Mouse (Mus musculus) left cerebral cortex, adult 18-20 months (tissue): ENCODE measurements around the gene Nup133. TPM values are rescaled to one million over a fixed set of nuclear protein-coding genes. Genes with fewer than 3 reads are reported as not detected.
"Not testable (repeated sequence)": the region's sequence is repeated elsewhere in the genome, so short reads cannot be mapped to it uniquely, and the experiment has no call there.

ENCODE experiments used
- DNase-seq, 2 experiments: peaks; one replicate each; pipeline ENCODE4 v3.0.0; 2021 to 2022; ENCODE audit warnings: low spot score in 2 of 2, mixed read lengths in 1 of 2
- long read RNA-seq, 2 experiments: library from polyadenylated mRNA; stranded (forward); transcript quantifications; one replicate each; pipeline ENCODE4 v2.0.0; 2021
- total RNA-seq, 2 experiments: library from RNA; stranded (reverse); gene quantifications; 2 replicates each; pipeline ENCODE4 v1.2.3; 2021

Nup133 gene
- 10 to 100 TPM; 21.7 to 23.5 TPM for total RNA-seq
- long read RNA-seq, experiment 1, full-length matches to known transcripts = 18 of 27 reads
- long read RNA-seq, experiment 1, partial matches to known transcripts = 3 of 27 reads
- long read RNA-seq, experiment 1, other reads (novel, unspliced or antisense) = 6 of 27 reads
- long read RNA-seq, experiment 2, full-length matches to known transcripts = 14 of 20 reads
- long read RNA-seq, experiment 2, partial matches to known transcripts = 2 of 20 reads
- long read RNA-seq, experiment 2, other reads (novel, unspliced or antisense) = 4 of 20 reads

- DNase-seq = peak; percentile 99 to 100
These were observed at the start of gene Nup133 for GRCm38 (mm10) chr8:123948942-123949685. TSS of gene Nup133 (minus strand) at chr8:123949265.

DNA sequence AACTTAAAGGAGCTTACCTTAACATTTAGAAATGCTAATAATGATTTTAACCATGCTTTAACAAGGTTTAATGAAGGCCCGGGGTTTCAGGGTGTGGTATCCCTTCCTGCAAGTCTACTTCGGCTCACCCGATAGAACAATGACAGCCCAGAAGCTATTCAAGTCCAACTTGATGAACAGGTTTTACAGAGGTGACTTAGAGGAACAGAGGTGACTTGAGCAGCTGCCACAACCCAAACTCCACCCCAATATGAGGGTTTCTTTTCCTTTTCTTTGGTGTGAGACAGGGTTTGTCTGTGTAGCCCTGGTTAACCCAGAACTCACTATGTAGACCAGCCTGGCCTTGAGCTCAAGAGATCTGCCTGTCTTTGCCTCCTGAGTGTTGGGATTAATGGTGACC is 44.9 kb upstream of the Nup133 start:
- DNase-seq = no peak

DNA sequence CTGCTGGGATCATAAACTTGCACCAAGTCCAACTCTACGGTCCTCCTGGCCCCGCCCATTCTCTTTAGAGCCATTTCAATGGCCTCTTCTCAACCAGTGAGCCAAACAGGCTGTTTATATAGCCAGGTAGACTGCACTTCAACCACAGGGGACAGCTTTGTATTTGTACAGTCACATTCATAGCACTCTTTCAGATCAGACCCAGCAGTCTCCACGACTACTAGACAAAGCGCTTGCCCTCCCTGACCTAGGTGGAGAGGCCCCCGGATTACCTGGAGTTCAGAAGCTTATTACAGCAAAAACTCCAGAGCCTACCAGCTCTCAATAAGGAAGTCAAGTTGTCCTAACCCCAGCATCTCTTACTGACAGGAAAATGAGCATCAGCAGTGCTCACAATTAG is 44.5 kb upstream of the Nup133 start:
- no peak for DNase-seq

DNA sequence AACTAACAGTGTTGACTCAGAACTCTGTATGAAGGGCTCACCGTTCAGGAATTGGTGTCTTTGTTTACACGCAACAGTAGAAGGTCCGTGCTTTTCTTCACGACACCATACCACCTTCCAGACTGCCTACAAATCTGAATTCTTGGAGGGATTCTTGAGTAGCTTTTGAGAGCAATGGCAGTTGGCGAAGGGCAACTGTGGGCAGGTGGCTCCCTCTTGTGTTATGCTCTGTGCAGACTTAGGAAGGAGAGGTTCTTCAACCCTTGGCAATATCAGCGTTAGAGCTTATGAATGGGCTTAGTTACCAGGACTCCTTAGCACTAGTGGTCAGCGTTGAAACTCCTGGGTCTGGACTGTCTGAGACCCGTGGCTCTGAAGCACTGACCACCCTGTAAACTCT is 43.5 kb upstream of the Nup133 start:
- no peak for DNase-seq

DNA sequence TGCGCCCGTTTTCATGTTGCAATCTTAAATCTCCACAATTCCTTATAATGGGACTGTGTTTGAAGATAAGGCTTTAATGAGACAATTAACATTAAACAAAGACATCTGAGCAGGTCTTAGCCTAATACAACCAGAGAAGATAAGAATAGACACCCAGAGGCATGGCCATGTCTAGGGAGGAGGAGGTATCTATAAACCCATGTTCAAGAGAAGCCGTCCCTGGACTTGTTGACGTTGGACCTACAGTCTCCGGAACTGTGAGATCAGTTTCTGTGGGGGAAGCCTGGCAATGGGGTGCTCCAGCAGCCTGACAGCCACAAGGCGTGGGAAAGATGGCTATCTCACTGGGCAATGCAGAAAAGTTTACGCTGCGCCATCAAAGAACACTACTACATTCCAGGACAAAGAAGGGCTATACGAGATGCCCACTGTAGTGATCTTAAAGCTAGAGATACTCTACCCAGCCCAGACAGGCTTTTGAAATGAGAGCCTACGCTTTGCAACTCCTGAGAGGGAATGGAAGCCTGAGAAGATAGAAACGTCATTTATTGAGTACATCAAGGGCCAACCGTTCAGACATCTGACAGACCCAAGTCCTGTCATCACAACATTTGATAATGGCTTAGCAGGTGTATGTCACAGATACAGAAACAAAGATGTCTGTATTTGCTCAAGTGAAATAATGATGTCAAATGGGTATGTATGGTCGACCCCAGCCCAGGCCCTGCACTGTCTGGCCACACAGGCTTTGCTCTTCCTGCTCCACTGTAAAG is 41.4 kb upstream of the Nup133 start:
- no peak for DNase-seq

DNA sequence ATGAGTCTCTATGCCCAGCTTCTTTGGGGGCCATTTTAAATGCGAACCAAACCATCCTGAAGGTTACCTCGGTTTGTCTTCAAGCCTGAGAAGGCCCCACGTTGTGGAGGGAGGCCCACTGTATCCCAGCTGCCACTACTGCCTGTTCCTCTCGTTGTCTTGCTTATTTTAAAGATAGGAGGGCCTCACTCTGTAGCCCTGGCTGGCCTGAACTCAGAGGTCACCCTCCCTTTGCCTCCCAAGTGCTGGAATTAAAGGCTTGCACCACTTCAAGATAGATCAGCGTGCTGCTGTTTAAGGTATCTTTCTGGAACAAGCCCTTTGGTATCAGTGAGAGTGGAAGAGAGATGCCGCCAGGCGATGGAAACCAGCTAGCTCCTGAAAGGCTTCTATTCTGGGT is 40.1 kb upstream of the Nup133 start:
- DNase-seq = no peak

DNA sequence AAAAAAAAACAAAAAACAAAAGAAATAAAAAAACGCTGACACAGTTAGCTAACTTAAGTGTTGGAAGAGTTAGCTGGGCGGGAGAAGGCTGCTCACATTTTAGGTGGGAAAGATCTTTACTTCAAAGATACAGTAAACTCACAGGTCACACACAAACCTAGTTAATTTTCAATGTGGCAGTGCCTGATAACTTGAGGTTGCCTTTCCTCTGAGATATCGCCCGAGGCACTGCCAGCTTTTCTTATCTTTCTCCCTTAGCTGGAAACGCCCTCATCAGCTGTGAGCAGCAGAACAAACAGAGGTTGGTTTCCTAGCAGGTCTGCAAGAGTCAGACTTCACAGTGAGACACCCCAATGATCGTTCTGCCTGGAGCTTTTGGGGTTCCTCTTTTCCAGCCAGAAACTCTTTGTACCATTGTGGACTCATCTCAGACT is 39.6 kb upstream of the Nup133 start:
- no peak for DNase-seq

GRCm38 (mm10) chr8:123982826-123983400 is 33.8 kb upstream of the Nup133 start, which contains the start of gene Abcb10:
TSS of gene Abcb10 (minus strand) at chr8:123983122.
- DNase-seq = peak; percentile 62 to 75

GRCm38 (mm10) chr8:123982291-123982793 is 33.3 kb upstream of the Nup133 start:
- DNase-seq = peak in 1 of 2 experiments; percentile 13

- DNase-seq = peak; percentile 19 to 35
These were observed 32.6 kb upstream of the Nup133 start for GRCm38 (mm10) chr8:123981674-123982073.

GRCm38 (mm10) chr8:123980239-123980638 is 31.2 kb upstream of the Nup133 start:
- DNase-seq = no peak

DNA sequence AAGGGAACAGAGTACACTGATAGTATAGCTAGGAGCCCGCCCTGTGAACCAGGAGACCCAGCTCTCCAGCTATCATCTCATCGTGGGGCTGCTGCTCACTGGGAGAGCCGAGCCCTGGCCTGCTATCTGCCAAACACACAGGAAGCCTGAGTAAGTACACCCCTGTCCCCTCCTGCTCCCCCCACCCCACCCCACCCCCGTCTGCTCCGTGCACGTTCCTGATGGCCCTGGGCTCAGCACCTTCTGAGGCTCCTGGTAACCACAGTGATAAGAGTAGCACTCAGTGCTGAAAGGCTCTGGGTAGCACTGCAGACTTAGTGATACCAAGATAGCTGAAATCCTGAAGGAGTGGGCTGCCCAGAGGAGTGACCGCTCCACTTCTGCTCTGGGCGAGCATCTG is 29.9 kb upstream of the Nup133 start:
- DNase-seq = no peak

GRCm38 (mm10) chr8:123978166-123978838 is 29.2 kb upstream of the Nup133 start:
- no peak for DNase-seq

DNA sequence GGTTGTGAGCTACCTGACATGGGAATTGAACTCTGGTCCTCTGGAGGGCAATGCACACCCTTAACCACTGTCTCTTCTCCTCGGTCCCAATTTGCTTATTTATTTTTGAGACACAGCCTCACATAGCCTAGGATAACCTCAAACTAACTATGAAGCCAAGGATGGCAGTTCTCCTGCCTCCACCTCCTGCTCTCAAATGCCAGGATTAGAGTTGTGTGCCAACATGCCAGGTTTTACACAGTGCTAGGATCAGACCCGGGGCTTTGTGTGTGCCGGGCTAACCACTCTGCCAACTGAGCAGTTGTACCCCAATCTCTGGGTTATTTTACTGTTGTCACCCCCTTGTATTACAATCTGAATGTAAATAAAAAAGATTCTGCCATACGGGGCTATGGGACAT is 28.4 kb upstream of the Nup133 start:
- DNase-seq = no peak

DNA sequence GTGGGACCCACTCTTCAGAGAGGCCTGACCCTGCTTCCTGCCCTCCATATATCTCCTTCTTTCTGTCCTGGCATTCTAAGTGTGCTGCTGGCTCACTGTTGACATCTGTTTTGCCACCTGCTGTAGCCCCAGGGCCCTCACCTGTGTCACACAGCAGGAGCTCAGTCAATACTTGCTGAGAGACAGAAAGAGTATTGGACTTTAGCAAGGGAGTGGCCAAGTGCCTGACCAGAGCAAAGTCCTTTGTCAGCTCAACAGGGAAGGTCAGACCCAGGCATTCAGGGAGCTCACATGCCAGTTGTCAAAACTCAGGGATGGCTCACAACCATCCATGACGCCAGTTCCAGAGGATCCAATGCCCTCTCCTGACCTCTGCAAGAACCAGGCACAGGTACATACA is 24.4 kb upstream of the Nup133 start:
- DNase-seq = no peak

DNA sequence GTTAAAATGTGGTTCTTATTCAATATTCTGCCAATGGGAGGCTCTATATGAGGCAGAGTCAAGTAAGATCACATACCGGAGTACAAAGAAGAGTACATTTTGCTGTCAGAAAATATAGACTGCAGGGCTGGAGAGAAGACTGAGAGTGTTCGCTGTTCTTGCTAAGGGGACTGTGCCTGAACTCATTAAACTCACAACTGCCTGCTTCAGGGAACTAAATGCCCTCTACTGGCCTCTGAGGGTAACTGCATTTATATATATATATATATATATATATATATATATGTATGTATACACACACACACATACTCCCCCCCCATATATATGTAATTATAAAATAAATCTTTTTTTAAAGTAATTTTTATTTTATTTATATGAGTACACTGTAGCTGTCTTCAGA is 17.8 kb upstream of the Nup133 start:
- no peak for DNase-seq

DNA sequence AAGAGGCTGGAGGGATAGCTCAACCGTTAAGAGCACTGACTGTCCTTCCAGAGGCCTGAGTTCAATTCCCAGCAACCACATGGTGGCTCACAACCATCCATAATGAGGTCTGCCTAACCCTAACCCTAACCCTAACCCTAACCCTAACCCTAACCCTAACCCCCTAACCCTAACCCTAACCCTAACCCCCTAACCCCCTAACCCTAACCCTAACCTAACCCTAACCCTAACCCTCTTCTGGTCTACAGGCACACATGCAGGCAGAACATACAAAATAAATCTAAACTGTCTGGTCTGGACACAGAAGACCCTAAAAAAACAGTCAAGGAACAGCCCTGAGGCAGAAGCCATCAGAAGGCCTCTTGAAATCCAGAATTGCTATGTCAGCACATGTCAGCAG is 12.3 kb upstream of the Nup133 start:
- DNase-seq = no peak

- DNase-seq = not testable (repeated sequence)
These were observed 11.5 kb upstream of the Nup133 start for GRCm38 (mm10) chr8:123960556-123960955.

- DNase-seq = no peak
These were observed 11.0 kb upstream of the Nup133 start for GRCm38 (mm10) chr8:123960056-123960455.

DNA sequence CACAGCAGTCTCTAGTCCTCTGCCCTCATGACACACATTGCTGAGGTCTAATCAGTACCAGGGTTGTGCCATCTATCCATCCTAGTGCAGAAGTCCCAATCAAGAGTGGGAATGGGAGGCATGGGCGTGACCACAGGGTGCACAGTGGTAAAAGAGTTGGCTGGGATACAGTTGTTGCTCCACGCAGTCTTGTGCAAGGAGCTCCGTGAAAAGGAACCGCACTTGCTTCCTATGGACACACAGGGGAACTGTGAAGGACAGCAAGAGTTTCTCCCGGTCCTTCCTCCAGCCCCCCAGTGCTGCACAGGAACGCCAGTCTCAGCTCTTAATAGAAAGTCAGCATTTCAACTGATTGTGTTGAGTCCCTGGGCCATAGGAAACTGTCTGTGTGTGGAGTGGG is 10.4 kb upstream of the Nup133 start:
- no peak for DNase-seq

DNA sequence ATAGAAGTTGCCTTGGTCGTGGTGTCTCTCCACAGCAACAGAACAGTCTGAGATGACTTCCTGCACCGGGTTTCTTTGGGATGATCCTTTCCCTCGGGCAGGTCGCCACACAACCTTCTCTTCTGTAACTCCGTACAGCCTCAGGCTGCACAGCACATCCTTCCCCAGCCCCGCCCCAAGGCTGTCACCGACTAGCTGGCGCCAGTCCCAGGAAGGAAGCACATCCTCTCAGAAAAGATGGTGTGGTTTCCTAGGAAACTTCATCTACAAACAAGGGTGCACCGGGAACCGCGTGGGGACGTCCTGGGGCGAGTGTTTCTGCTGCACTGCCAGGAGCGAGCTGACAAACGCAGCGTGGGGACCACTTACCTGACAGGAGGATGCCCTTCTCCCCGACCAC is 9.1 kb upstream of the Nup133 start:
- DNase-seq = peak; percentile 28 to 47
